Mouse (Mus musculus) ES-CJ7 (cell line): ENCODE data around the gene Pnp.
"Not testable (repeated sequence)": the region's sequence is repeated elsewhere in the genome, so short reads cannot be mapped to it uniquely, and the experiment has no call there.

Source experiments
- DNase-seq: peaks from one replicate; pipeline ENCODE4 v3.0.0; 2011; ENCODE audit warnings: low read depth, low spot score

Pnp gene

GRCm38 (mm10) chr14:50930754-50931492 is at the start of gene Pnp, which contains the start of gene Pip4p1:
TSS of gene Pnp (plus strand) at chr14:50931082.
TSS of gene Pip4p1 (minus strand) at chr14:50930856.
- peak; percentile 100 for DNase-seq

- DNase-seq: no peak
These were observed 39.3 kb upstream of the Pnp start for GRCm38 (mm10) chr14:50891621-50892020.

GRCm38 (mm10) chr14:50892091-50892490 is 38.8 kb upstream of the Pnp start:
- DNase-seq: no peak

GRCm38 (mm10) chr14:50892541-50893459 is 38.1 kb upstream of the Pnp start:
- DNase-seq: no peak

GRCm38 (mm10) chr14:50895407-50895806 is 35.5 kb upstream of the Pnp start:
- no peak for DNase-seq

- no peak for DNase-seq
These were observed 34.7 kb upstream of the Pnp start for GRCm38 (mm10) chr14:50895985-50896746.

- DNase-seq: no peak
These were observed 34.0 kb upstream of the Pnp start for GRCm38 (mm10) chr14:50896747-50897373.

- no peak for DNase-seq
These were observed 33.5 kb upstream of the Pnp start, which contains the start of gene Klhl33 for GRCm38 (mm10) chr14:50897374-50897765. TSS of gene Klhl33 (minus strand) at chr14:50897507.

- not testable (repeated sequence) for DNase-seq
These were observed 32.9 kb upstream of the Pnp start for GRCm38 (mm10) chr14:50897992-50898391.

- DNase-seq: no peak
These were observed 26.7 kb upstream of the Pnp start for GRCm38 (mm10) chr14:50903973-50904827.

- DNase-seq: no peak
These were observed 26.1 kb upstream of the Pnp start for GRCm38 (mm10) chr14:50904828-50905129.

GRCm38 (mm10) chr14:50905327-50905726 is 25.6 kb upstream of the Pnp start:
- DNase-seq: not testable (repeated sequence)

GRCm38 (mm10) chr14:50908126-50908525 is 22.8 kb upstream of the Pnp start:
- DNase-seq: no peak

GRCm38 (mm10) chr14:50911356-50911755 is 19.5 kb upstream of the Pnp start:
- peak; percentile 70 for DNase-seq

GRCm38 (mm10) chr14:50923437-50923836 is 7.4 kb upstream of the Pnp start:
- DNase-seq: not testable (repeated sequence)

- DNase-seq: peak; percentile 99
These were observed 6.4 kb upstream of the Pnp start, which contains the start of the genes Osgep and Apex1 for GRCm38 (mm10) chr14:50924281-50925064. TSS of gene Osgep (minus strand) at chr14:50924893. TSS of gene Apex1 (plus strand) at chr14:50924968.

- no peak for DNase-seq
These were observed 5.6 kb upstream of the Pnp start for GRCm38 (mm10) chr14:50925111-50925920.

- no peak for DNase-seq
These were observed 3.5 kb upstream of the Pnp start for GRCm38 (mm10) chr14:50927366-50927765.

GRCm38 (mm10) chr14:50929951-50930350 is 931 bp upstream of the Pnp start:
- no peak for DNase-seq
